ENCODE assay signal across 12 mouse cellular contexts in the genomic region with DNA sequence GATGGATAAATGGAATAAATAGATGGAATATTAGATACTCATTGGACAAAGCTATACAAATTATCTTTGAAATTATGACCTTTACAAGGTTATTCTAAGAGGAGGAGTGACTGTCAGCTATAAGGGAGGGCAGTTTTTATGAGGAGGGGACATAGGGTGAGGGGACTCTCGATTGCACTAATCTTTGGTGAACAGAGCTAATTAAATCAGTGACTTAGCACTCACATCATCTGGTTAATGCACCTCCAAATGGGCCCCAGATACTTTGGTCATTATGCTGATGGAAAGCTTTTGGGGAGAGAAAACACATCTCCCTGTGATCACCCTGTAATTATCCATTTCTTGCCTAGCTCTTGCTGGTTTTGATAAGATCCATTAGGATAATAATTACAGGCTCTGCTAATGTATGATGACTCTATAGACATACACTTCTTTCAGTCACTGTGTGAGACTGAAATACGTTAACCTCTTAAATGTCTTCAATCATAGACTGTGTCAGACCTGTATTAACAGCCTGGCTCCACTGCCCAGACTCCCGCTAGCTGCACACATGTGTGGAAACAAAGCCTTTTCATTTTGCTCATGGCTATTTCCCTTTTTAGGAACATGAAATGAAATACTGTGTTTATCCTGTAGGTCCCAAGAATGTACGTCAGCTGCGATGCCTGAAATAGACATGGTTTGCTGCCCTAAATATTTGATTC.
DNase-seq lines count a peak whose midpoint lies in the region; ATAC-seq and TF ChIP-seq lines count a peak whose summit lies in the region.
"Had no signal": no experiment of that assay in that cellular context is flagged by ENCODE, and none has a peak within 500 bp of the region (broad histone marks: within the 10 kb centered on the region; RNA-seq: fewer than 3 reads in every experiment).

No protein-coding gene starts in this region.

- peak; percentile 70; the same call in 1 of the 2 replicates for ATAC-seq in hindbrain, embryonic 16.5 days
- no peak for ATAC-seq in hindbrain, embryonic 12.5 days (ENCODE audit: low FRiP score)
- peak; percentile 85 for ATAC-seq in forebrain, embryonic 14.5 days
- ATAC-seq in midbrain, postnatal 0 days (ENCODE audit: low FRiP score), result no peak

- H3K9me3 ChIP-seq in hindbrain, embryonic 16.5 days (ENCODE audit: control insufficient read depth, low read length), result no peaks in the 10 kb centered on the region
- no peaks in the 10 kb centered on the region for H3K9me3 ChIP-seq in hindbrain, embryonic 12.5 days (replicated peaks)
- H3K9me3 ChIP-seq in forebrain, embryonic 14.5 days (replicated peaks; ENCODE audit: control insufficient read depth, low read length), result no peaks in the 10 kb centered on the region
- H3K9me3 ChIP-seq in midbrain, postnatal 0 days (ENCODE audit: low read length), result no peaks in the 10 kb centered on the region
- H3K9me3 ChIP-seq: heart, embryonic 10.5 days had no signal

- no peak overlapping the region for H3K27ac ChIP-seq in hindbrain, embryonic 16.5 days (ENCODE audit: low read depth, low read length)
- H3K27ac ChIP-seq in hindbrain, embryonic 12.5 days, result no peak overlapping the region
- H3K27ac ChIP-seq in forebrain, embryonic 14.5 days (ENCODE audit: low read depth, low read length), result no peak overlapping the region
- H3K27ac ChIP-seq in midbrain, postnatal 0 days (ENCODE audit: low read depth, low read length), result no peak overlapping the region
- no peak overlapping the region for H3K27ac ChIP-seq in thymus, adult 2 months (ENCODE audit: control insufficient read depth, insufficient read depth, low read length)
- H3K27ac ChIP-seq: heart, embryonic 10.5 days had no signal

- peak; percentile 19 for DNase-seq in brain, adult 2 months (ENCODE audit: low read depth, low spot score)
- peak; percentile 49 for DNase-seq in forebrain, embryonic 14.5 days (ENCODE audit: low spot score)
- peak; percentile 6 for DNase-seq in midbrain, postnatal 0 days (ENCODE audit: low spot score)
- DNase-seq in cerebellum, adult 18-20 months, result no peak
- DNase-seq in cerebellum, adult 9-10 months, result no peak
- no peak for DNase-seq in thymus, adult 2 months
- DNase-seq: adrenal gland, postnatal 10 days; cerebellum, adult 11 months; kidney, postnatal 4 days had no signal

- no peak overlapping the region for H3K4me3 ChIP-seq in hindbrain, embryonic 16.5 days (ENCODE audit: low read length)
- no peak overlapping the region for H3K4me3 ChIP-seq in hindbrain, embryonic 12.5 days
- no peak overlapping the region for H3K4me3 ChIP-seq in forebrain, embryonic 14.5 days (ENCODE audit: low read depth, low read length)
- H3K4me3 ChIP-seq in midbrain, postnatal 0 days (ENCODE audit: low read depth, low read length), result no peak overlapping the region
- H3K4me3 ChIP-seq in thymus, adult 2 months (ENCODE audit: control insufficient read depth, insufficient read depth, low read length), result no peak overlapping the region
- H3K4me3 ChIP-seq: heart, embryonic 10.5 days had no signal

- no peak for TF ChIP-seq POLR2A in thymus, adult 2 months (IDR thresholded peaks at IDR 0.05; ENCODE audit: control insufficient read depth, extremely low read depth, insufficient read depth, low read length, poor library complexity)

- H3K36me3 ChIP-seq in hindbrain, embryonic 16.5 days (ENCODE audit: control insufficient read depth, insufficient read depth, low read length), result no peaks in the 10 kb centered on the region
- no peaks in the 10 kb centered on the region for H3K36me3 ChIP-seq in hindbrain, embryonic 12.5 days
- H3K36me3 ChIP-seq in forebrain, embryonic 14.5 days (ENCODE audit: control insufficient read depth, insufficient read depth, low read length), result no peaks in the 10 kb centered on the region
- no peaks in the 10 kb centered on the region for H3K36me3 ChIP-seq in midbrain, postnatal 0 days (ENCODE audit: insufficient read depth, low read length)
- no peaks in the 10 kb centered on the region for H3K36me3 ChIP-seq in thymus, adult 2 months (ENCODE audit: control insufficient read depth, insufficient read depth, low read length)
- H3K36me3 ChIP-seq: heart, embryonic 10.5 days had no signal

- WGBS in hindbrain, embryonic 16.5 days, result 56% methylated on average over 5 of the region's 5 CpGs
- WGBS in hindbrain, embryonic 12.5 days, result 61% methylated on average over 5 of the region's 5 CpGs
- 39% methylated on average over 5 of the region's 5 CpGs for WGBS in forebrain, embryonic 14.5 days
- WGBS in midbrain, postnatal 0 days, result 59% methylated on average over 5 of the region's 5 CpGs
- 96% methylated on average over 5 of the region's 5 CpGs for WGBS in thymus, adult 2 months

- H3K27me3 ChIP-seq in hindbrain, embryonic 16.5 days (replicated peaks; ENCODE audit: control insufficient read depth, insufficient read depth, low read length), result no peaks in the 10 kb centered on the region
- H3K27me3 ChIP-seq in hindbrain, embryonic 12.5 days, result no peaks in the 10 kb centered on the region
- H3K27me3 ChIP-seq in forebrain, embryonic 14.5 days (replicated peaks; ENCODE audit: control insufficient read depth, insufficient read depth, low read length), result no peaks in the 10 kb centered on the region
- no peaks in the 10 kb centered on the region for H3K27me3 ChIP-seq in midbrain, postnatal 0 days (ENCODE audit: insufficient read depth, low read length)
- H3K27me3 ChIP-seq in thymus, adult 2 months (ENCODE audit: control insufficient read depth, insufficient read depth, low read length), result no peaks in the 10 kb centered on the region

- H3K9ac ChIP-seq in hindbrain, embryonic 16.5 days (ENCODE audit: low read depth, low read length), result no peak overlapping the region
- no peak overlapping the region for H3K9ac ChIP-seq in hindbrain, embryonic 12.5 days
- no peak overlapping the region for H3K9ac ChIP-seq in forebrain, embryonic 14.5 days (ENCODE audit: low read length)
- H3K9ac ChIP-seq in midbrain, postnatal 0 days (replicated peaks; ENCODE audit: low read length, poor library complexity, severe bottlenecking), result no peak overlapping the region

- H3K4me1 ChIP-seq in hindbrain, embryonic 16.5 days (ENCODE audit: control insufficient read depth, insufficient read depth, low read depth, low read length), result no peaks in the 10 kb centered on the region
- no peaks in the 10 kb centered on the region for H3K4me1 ChIP-seq in hindbrain, embryonic 12.5 days
- H3K4me1 ChIP-seq in forebrain, embryonic 14.5 days (ENCODE audit: control insufficient read depth, insufficient read depth, low read length), result no peaks in the 10 kb centered on the region
- H3K4me1 ChIP-seq in midbrain, postnatal 0 days (ENCODE audit: insufficient read depth, low read length), result no peaks in the 10 kb centered on the region
- peaks cover 7% of the 10 kb centered on the region for H3K4me1 ChIP-seq in thymus, adult 2 months (replicated peaks; ENCODE audit: control insufficient read depth, insufficient read depth, low read length)
- H3K4me1 ChIP-seq: heart, embryonic 10.5 days had no signal

- no peak overlapping the region for H3K4me2 ChIP-seq in hindbrain, embryonic 16.5 days (ENCODE audit: low read length)
- H3K4me2 ChIP-seq in hindbrain, embryonic 12.5 days (replicated peaks), result no peak overlapping the region
- H3K4me2 ChIP-seq in forebrain, embryonic 14.5 days (ENCODE audit: low read length), result no peak overlapping the region
- no peak overlapping the region for H3K4me2 ChIP-seq in midbrain, postnatal 0 days (ENCODE audit: low read depth, low read length, poor library complexity, severe bottlenecking)

- TF ChIP-seq CTCF in midbrain, postnatal 0 days (IDR thresholded peaks at IDR 0.05), result no peak
- no peak for TF ChIP-seq CTCF in thymus, adult 2 months (IDR thresholded peaks at IDR 0.05; ENCODE audit: borderline replicate concordance, control insufficient read depth, extremely low read depth, insufficient read depth, low read length, poor library complexity)

Comparison
In these comparisons a context has a peak if more than half of its experiments do, and no peak if none do; other contexts are left out.
1. ATAC-seq: peak in hindbrain, embryonic 16.5 days (single experiment) and forebrain, embryonic 14.5 days (single experiment); none in hindbrain, embryonic 12.5 days (single experiment) and midbrain, postnatal 0 days (single experiment).
2. DNase-seq: peak in brain, adult 2 months (single experiment), forebrain, embryonic 14.5 days (single experiment) and midbrain, postnatal 0 days (single experiment); none in cerebellum, adult 18-20 months (0 of 2), cerebellum, adult 9-10 months (single experiment) and thymus, adult 2 months (single experiment).